Mouse (Mus musculus): ENCODE results near the gene Doc2b. TPM values are rescaled to one million over a fixed set of nuclear protein-coding genes. Genes with fewer than 3 reads are reported as not detected.

The Doc2b gene
- total RNA-seq (2021) = 100 to 1,000 TPM; 107 to 111 TPM

DNA sequence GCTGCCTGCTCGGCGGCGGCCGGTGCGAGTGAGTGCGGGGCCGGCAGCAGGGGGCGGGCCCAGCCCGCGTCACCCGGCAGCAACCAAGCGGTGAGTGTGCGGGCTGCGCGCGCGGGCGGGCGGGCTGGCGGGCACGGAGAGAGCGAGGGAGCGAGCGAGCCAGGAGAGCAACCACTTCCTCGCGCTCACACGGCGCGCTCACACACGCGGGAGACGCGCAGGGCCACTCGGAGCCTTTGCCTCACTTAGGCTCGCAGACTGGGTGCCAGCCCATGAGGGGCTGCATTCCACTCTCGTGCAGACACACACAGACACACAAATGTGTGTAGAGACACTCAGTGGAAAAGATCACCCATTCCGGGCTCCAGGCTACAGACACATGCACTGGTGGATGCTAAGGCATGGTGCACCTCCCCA lies at the start of gene Doc2b:
Doc2b (minus strand) TSS at position 21 of the 417 bp plus-strand sequence.
- peak; percentile 52 for DNase-seq (ENCODE audit: extremely low spot score in 1 of 2, low spot score in 1 of 2)

DNA sequence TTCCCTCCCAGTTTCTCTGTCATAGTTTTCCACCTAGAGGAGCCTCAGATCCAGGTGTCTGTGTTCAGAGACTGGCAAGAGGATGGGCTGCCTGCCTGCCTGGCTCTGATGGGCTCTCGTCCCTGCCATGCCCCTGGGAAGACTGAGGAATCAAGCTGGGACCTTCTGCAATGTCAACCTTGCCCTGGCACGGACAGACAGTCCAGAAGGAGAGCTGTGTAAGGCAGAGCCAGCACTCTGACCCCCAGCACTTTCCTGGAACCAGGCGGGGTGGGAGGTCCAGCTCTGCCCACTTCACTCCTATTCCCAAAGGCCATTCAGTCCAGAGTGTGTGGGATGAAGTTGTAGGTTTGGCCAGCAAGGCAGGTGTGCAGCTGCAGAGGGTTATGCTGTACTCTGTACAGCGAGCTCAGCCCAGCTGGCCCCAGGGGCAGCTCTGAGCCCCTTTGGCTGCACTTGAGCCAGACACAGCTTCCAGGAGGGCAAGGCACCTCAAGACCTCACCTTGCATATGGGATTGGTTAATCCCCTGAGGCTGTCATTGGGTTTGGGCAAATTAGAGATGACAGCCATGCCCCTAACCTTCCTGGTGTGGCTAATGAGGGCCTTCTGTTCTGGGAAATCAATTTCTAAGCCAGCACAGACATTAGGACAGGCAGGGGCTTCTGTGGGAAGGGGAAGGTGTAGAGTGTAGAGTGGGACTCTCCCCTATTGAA lies 47.2 kb upstream of the Doc2b start:
- DNase-seq (ENCODE audit: extremely low spot score in 1 of 2, low spot score in 1 of 2) = no peak

DNA sequence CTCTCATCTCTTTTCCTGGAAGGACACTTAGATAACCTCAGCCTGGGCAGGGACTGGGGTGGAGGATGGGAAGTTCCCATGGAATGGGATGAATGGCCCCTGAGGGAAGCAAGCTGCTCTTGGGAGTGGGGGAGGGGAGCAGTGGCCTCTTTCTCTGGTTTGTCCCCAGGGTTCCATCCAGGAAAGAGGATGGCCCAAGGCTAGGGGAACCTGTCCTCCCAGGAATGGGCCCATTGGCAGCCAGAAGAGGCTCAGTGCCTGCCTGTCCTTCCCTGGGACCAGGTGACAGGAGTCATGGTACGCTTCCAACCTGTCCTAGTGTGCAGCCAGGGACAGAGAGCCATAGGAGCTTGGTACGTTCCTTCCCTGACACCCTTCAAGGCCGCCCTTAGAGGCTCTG lies 45.7 kb upstream of the Doc2b start:
- no peak for DNase-seq (ENCODE audit: extremely low spot score in 1 of 2, low spot score in 1 of 2)

DNA sequence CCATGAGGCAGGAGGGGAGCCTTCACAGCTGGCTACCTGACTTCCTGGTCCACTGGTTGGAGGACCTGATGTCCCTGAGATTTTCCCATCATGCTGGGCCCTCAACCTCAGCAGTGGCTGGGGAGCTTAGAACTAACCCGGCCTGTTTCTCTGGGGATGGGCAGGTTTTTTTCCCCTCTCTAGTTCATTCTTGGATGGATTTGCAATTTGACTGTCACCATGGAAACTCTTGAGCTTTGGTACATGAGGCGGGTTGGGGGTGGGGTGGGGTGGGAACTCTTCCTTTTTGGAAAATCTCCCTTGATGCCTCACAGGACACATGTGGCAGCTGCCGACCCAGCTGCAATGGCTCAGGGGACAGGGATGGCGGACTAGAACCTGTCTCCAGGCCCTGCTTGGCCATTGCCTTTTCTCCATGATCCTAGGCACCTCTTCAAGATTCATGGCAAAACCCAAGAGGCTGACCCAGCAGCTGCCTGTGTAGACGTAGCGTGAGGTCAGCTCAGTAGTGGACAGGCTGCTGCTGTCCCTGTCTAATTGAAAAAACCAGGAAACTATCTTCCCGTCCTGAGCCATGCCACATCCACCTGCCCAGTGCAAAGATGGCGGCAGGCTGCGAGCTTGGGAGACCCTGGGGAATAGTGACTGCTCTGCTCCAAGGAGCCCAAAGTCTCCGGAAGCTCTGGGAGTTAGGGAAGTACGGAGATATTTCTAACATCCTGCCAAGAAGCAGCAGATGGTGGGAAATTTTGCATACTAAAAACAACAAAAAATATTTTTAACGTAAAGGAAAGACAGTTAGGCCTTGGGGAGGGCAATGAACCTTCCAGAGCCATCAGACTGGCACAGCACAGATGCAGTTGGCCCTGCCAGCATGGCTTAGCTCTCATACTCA lies 43.9 kb upstream of the Doc2b start:
- DNase-seq (ENCODE audit: extremely low spot score in 1 of 2, low spot score in 1 of 2) = no peak

DNA sequence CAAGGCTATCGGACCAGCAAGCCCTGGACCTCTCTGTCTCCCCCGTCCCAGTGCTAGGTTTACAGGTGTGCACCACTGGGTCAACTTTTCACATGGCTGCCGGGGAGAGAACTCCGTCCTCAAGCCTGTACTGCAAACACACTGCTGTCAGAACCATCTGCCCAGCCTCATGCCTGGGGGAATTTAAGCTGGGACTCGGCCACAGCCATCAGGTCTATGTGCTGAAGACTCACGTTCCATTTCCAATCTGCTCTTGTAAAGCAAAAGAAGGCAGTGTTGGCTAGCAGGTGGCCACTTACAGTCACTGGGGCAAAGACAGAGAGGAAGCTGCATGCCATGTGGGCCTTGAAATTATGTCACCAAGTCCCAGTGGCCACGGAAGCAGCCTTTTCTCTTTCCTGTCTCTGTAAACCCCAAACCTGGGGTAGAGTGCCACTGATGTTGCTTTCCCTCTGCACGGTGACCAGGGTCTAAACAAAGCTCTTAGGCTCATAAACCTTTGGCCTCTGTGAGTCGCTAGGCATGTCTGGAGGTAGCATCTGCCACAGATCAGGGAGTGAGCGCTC lies 43.1 kb upstream of the Doc2b start:
- no peak for DNase-seq (ENCODE audit: extremely low spot score in 1 of 2, low spot score in 1 of 2)

DNA sequence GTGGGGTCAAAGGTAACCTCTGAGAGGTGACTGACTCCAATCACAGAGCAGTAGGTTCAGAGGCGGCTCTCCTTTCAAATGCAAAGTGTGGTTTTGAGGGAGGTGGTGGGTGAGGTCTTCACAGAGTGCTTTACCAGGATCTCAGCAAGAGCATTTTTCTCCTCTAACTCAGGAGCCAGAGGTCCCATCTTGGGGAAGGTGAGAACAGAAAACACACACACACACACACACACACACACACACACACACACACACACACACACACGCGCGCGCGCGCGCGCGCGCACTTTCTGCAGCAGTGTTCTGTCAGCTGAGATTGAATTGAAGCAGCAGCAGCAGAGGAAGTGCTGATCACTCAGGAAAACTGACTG lies 40.4 kb upstream of the Doc2b start:
- DNase-seq (ENCODE audit: extremely low spot score in 1 of 2, low spot score in 1 of 2) = no peak

DNA sequence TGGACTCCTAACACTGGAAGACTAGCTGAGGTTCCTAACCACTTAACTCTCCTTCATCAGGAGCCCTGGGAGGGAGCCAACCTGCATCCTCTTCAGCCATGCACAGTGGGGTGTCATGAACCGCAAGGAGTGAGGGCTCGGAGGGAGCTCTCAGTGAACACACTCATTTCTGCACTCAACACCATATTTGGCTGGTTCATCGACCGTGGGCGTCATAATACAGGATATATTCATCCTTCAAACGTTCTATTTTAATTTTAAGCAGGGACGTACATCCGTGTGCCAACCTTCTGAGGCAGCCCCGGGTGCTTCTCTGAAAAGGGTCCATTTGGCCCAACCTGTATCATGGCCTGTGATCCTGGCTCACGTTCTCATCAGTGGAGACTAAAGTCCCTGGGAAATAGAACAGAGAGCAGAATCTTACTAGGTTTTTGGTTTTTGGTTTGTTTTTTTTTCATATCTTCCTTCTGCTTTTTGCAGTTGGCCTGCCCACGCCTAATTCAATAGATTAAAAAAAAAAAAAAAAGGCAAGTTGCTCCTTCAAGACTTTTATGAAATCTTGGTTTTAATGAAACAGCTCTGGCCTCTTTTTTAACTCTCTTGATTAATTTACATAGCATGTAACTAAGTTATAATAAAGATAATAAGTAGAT lies 39.9 kb upstream of the Doc2b start:
- peak in 1 of 2 experiments; percentile 20 for DNase-seq (ENCODE audit: extremely low spot score in 1 of 2, low spot score in 1 of 2)

DNA sequence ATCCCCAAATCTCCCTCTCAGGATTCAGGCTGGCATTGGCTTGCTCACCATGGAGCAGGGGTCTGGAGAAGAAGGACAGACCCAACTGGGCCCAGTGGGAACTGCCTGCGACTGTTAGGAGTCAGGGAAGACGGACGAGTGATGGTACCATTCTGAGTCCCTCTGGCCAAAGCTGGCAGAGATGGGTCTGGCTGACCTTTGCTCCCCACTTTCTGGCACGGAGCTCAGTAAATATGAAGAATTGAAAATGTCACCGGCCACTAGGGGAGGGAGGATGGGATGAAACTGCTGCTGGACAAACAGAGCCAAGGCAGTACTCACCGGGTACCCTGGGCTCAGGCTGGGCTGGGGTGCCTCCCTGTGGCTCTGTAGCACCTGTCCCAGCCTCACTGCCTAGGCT lies 37.2 kb upstream of the Doc2b start:
- no peak for DNase-seq (ENCODE audit: extremely low spot score in 1 of 2, low spot score in 1 of 2)

DNA sequence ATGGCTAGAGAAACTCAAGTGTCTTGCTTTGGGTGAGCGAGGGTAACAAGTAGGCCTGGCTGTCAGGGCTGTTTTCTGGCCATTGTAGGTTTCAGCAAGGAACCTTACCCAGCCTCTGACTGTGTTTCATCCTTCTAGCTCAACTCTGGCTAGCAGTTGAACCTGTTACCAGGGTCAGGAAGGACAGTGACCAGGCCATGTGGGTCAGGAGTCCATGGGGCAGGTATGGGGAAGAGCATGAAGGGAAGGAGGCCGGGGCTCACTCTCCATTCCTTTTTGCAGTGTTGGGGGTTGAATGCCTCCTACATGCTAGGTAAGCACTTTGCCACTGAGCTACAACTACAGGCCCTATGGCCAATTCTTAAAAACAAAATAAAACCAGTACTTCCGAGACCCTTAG lies 34.5 kb upstream of the Doc2b start:
- no peak for DNase-seq (ENCODE audit: extremely low spot score in 1 of 2, low spot score in 1 of 2)

DNA sequence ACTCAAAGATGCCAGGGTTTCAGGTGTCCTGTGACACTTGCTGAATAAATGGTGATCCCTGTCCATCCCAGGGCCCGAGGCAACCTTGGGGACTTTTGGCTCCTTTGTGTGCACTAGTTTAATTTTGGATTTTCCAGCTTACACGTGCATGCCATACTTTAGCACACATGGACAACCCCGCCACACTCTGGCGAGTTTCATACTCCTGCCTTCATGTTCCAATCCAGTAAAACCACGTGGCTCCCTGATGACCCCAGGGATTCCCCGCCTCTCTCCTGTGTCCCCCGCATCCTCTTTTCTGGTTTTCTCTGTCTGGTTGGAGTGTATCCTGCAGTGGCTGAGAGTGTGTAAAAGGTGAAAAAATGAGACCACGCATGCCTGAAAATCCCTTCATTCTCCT lies 31.6 kb upstream of the Doc2b start:
- DNase-seq (ENCODE audit: extremely low spot score in 1 of 2, low spot score in 1 of 2) = no peak

DNA sequence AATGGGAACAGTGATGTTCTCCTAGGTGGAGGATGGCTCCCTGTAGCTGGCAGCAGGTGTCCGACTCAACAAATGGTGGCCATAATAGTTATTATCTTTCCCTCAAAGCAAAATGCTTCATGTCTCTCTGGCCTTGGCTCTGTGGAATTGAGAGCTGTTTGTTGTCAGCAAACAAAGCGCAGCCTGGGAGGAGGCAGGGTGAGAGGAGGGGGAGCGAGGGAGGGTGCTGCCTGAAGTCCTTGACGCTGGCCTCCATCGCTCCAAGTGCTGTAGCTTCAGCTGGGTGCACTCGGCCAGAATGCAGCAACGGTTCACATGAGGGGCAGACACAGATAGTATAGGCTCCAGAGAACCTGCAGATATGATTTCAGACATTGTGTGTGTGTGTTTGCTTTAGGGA lies 27.7 kb upstream of the Doc2b start:
- no peak for DNase-seq (ENCODE audit: extremely low spot score in 1 of 2, low spot score in 1 of 2)

DNA sequence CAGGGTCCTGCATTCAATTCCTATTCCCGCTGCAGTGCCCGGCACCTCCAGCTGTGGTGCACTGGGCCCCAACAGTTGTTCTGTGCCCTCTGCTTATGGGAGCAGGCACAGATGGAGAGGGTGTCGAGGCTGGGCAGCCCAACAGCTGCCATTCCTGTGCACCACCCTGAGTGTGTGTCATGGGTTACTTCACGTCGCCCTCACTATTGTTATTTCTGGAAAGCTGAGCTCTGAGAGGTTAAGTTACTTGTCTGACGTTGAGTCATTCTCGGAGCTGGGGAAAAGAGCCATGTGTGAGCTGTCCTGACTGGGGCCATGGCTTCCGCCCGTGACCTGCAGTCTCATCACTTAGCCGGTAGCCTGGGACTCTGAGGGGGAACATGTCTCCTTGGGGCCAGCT lies 17.2 kb upstream of the Doc2b start:
- no peak for DNase-seq (ENCODE audit: extremely low spot score in 1 of 2, low spot score in 1 of 2)

DNA sequence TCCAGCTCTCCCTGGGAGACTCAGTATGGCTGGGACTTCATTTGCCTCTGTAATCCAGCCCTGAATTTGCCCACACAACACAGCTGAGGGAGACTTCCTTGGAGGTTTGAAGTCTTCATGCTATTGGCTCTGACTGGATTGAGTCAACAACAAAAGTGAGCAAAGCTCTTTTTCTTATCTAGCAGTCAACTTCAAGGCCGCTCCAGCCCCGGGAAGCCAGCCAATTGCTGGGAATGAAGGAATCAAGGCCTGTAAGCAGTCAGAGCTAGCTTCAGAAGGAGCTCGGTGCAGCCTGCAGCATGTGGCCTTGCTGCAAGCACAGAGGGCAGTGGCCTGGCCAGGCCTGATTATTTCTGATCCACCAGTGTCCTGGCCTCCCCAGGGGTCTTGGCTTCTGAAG lies 16.1 kb upstream of the Doc2b start:
- peak in 1 of 2 experiments; percentile 31 for DNase-seq (ENCODE audit: extremely low spot score in 1 of 2, low spot score in 1 of 2)

DNA sequence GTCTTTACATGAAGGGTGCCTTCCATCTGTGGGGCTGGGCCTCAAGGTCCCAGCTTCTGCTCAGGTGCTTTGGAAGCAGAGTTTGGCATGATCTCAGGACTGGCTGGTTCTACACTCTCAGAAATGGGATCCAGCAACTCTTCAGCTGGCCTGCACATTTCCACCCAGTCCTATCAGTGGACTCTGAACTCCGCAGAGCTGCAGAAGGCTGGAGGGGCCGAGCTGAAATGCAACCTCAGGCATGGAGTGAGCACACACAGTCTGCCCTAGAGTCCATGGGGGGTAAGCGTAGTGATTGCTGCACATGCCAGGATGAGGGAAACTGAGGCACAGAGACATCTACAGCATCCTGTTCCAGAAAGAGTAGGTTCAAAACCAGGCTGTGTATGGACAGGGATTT lies 14.7 kb upstream of the Doc2b start:
- no peak for DNase-seq (ENCODE audit: extremely low spot score in 1 of 2, low spot score in 1 of 2)

DNA sequence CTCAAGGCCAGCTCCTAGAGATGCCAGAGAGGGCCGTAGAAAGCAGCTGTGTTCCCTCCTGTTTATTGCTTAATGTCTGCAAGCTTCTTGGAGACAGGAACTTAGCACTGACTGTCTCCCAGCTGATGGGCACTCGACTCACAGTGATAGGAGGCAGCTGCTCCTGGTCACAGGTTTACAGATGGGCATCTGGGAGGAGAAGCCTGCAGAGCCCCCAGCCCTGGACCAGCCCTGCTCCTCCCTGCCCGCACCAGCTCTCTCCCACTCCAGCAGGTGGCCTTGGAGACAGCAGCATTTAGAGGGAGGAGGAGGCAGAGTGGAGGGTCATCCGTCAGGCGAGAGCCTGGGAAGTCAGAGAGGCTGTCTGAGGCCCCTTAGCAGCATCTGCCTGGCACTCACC lies 11.6 kb upstream of the Doc2b start:
- DNase-seq (ENCODE audit: extremely low spot score in 1 of 2, low spot score in 1 of 2) = no peak

DNA sequence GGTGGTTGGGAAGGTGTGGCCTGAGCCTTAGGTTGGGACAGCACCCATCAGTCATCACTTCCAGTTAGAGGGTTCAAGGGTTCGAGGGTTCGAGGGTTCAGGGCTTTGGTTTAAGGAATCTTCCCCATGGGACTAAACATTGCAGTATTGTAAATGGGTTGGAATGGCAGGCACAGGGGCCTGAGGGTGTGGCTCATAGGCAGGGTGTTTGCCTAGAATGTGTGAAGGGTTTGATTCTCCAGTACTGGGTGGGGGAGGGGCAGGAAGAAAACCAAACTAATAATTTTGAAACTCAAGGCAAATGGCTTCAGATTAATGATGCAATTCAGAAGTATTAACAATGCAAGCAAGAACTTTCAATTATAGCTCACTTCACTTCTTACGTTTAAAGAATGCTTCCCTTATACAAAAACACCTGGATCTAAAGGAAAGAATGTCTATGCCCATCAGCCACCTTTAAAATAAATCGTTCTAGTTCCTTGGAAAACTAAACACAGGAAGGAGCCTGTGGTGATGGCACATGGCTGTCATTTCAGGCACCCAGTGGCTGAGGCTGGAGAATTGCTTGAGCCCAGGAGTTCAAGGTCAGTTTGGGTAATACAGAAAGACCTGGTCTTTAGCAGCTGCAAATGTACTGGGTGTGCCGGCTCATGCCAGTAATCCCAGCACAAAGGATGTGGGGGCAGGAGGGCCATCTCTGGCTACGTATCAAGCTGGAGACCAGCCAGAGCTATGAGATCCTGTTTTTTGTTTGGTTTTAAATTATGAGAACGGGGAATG lies 6.1 kb upstream of the Doc2b start:
- no peak for DNase-seq (ENCODE audit: extremely low spot score in 1 of 2, low spot score in 1 of 2)

DNA sequence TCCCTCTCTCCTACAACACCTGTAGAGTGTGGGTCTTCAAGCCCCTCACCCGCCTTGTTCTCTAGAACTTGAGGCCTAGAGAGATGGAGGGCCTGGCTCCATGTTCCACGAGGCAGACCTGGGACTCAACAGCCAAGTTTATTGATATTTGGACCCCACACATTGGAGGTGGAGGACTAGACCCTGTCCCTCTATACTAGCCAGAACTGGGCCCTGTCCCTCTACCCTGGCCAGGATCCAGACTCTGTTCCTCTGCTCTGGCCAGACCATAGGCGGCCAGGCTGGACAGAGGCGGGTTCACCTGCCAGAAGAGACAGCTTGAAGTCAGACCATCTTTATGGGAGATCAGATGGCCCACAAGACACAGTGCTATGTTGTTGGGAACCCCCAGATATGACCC lies 5.5 kb upstream of the Doc2b start:
- DNase-seq (ENCODE audit: extremely low spot score in 1 of 2, low spot score in 1 of 2) = no peak

DNA sequence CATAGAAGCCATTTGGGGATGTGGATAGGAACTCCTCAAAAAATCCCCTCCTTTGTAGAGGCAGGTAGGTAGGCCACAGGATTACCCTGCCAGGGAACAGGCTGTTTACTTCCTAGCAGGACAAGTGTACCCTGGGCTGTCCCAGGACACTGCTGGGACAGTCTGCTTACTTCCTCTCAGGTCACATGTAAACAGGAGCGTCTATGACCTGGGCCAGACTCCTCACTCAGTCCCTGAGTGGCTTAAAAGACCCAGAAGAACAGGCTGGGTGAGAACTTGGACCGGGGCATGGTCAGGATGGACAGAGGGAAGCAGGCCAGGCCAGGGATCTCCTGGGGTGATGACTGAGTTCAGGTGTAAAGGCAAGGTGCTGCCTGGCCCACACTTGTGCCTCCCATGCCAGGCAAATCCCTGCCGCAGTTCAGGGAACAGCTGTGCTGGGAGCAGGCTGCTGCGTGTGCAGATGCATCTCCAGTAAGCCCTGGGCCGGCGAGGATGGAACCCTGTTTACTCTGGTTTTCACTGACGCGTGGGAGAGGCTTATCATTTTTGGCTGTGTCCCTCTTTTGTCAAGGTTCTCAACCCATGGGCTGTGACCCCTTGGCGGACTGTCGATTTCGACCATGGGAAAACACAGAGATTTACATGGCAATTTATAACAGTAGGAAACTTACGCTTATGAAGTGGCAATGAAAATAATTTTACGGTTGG lies 842 bp upstream of the Doc2b start:
- DNase-seq (ENCODE audit: extremely low spot score in 1 of 2, low spot score in 1 of 2) = no peak

DNA sequence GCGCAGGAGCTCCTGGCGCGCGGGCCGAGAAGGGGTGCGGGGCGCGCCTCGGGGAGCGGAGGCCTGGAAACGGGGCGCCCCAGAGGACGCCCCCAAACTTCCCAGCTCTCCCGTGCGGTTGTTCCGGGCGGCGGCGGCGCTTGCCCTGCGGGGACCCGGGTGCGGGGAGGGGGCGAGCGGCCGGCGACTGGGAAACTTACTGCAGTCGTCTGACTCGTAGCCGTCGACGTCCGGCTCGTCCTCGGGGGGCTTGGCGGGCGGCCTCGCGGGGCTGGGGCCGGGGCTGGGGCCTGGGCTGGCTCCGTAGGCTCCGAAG lies 570 bp downstream of the Doc2b start:
- no peak for DNase-seq (ENCODE audit: extremely low spot score in 1 of 2, low spot score in 1 of 2)

Measured in layer of hippocampus, postnatal 25 days (tissue).